Mouse (Mus musculus): ENCODE results near the gene Dock11.

The Dock11 gene

GRCm38 (mm10) chrX:36111622-36112421 lies 223.2 kb downstream of the Dock11 start, which contains the start of gene Il13ra1:
Gene Il13ra1 (plus strand): TSS chrX:36112110.
- DNase-seq: peak; percentile 61 to 82

GRCm38 (mm10) chrX:36112422-36112750 lies 223.8 kb downstream of the Dock11 start:
- DNase-seq: no peak

GRCm38 (mm10) chrX:36115171-36115570 lies 226.5 kb downstream of the Dock11 start:
- no peak for DNase-seq
